Mouse (Mus musculus): ENCODE data around the gene Meltf. TPM values are rescaled to one million over a fixed set of nuclear protein-coding genes. Genes with fewer than 3 reads are reported as not detected.
"Not testable (repeated sequence)": the region's sequence is repeated elsewhere in the genome, so short reads cannot be mapped to it uniquely, and the experiment has no call there.

Meltf gene
- polyA plus RNA-seq, 1 experiment from 2014 or later, result 0.40 TPM

DNA sequence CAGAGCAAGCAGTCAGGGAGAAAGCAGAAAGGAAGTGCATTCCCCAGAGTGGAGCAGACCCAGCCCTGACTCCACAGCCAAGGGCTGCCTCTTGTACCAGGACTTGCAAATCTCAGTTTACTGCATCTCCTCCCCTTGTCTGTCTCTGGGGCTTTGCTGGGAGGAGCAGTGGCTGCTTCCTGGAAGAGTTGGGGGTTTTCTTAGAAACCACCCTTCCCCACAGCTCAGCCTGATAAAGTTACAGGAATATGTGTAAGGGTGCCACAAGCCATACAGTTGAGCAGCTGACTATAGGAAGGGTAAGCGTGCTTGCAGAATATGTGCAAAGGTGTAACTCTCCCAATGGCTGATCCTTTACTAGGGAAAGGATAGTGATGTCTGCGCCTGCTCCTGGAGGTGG is 62.0 kb downstream of the Meltf start:
- Histone ChIP-seq H3K4me2 (no peak overlapping the region), H3K27me3 (peaks cover 13% of the 10 kb centered on the region), H3K36me3 (0 out of 2 replicates have a peak, but pooled peaks cover 8% of the 10 kb centered on the region), H3K4me3 (replicated peaks) (no peak overlapping the region), H3K9ac (no peak overlapping the region), H3K27ac (no peak overlapping the region), H3K4me1 (peaks cover 12% of the 10 kb centered on the region), H3K9me3 (replicated peaks) (no peaks in the 10 kb centered on the region)
- WGBS, result 62% methylated on average over 2 of the region's 2 CpGs
- ATAC-seq (replicated peaks; ENCODE audit: low FRiP score), result no peak

DNA sequence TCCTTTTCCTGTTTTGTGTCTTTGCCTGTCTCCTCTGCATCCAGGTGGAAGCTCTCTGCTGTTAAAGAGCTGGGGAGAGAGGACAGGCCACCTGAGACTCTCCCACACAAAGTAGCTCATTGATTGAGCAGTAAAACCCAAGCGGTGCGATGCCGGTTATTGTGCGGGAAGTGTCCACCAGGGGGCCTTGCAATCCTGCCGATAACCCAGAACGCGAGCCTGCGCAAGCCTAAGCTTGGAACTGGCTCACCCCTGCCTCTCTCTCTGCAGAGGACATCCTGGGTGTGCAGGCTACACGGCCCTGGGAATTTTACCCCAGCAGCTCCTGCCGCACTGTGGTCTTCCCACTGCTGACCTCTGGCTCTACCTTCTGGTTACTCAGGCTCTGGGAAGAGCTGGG is 65.4 kb downstream of the Meltf start:
- 0 out of 2 replicates have a peak, but pooled peaks have one; percentile 42 for ATAC-seq (replicated peaks; ENCODE audit: low FRiP score)
- no peak overlapping the region for H3K27ac ChIP-seq
- H3K9ac ChIP-seq, result no peak overlapping the region
- no peaks in the 10 kb centered on the region for H3K9me3 ChIP-seq (replicated peaks)
- H3K27me3 ChIP-seq, result no peaks in the 10 kb centered on the region
- H3K36me3 ChIP-seq, result 0 out of 2 replicates have a peak, but pooled peaks cover 8% of the 10 kb centered on the region
- H3K4me3 ChIP-seq (replicated peaks), result no peak overlapping the region
- no peak overlapping the region for H3K4me2 ChIP-seq
- 3% methylated on average over 10 of the region's 10 CpGs for WGBS
- peaks cover 25% of the 10 kb centered on the region for H3K4me1 ChIP-seq

DNA sequence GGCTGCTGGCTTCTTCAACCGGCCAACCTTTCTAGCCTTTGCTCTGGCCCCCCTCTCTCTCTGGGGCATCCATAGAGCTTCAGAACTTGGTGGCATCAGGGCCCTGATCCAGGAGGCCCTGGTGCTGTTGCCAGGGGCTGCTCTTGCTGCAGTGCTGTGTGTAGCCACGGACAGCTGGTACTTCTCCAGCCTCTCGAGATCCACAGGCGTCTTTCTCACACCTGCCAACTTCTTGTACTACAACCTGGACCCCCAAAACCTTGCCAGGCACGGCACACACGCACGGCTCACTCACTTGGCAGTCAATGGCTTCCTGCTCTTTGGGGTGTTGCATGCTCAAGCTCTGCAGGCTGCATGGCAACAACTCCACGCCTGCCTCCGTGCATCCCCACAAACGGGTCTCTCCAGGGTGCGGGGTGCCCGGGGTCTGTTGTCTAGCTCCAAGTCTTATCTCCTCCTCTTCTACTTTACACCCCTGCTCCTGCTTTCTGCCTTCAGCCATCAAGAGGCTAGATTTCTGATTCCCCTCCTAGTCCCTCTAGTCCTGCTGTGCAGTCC is 66.2 kb downstream of the Meltf start:
- Histone ChIP-seq H3K9me3 (replicated peaks) (no peaks in the 10 kb centered on the region), H3K4me3 (replicated peaks) (no peak overlapping the region), H3K36me3 (0 out of 2 replicates have a peak, but pooled peaks cover 8% of the 10 kb centered on the region), H3K27me3 (no peaks in the 10 kb centered on the region), H3K4me2 (no peak overlapping the region), H3K4me1 (peaks cover 32% of the 10 kb centered on the region), H3K27ac (no peak overlapping the region), H3K9ac (no peak overlapping the region)
- 90% methylated on average over 12 of the region's 12 CpGs for WGBS
- ATAC-seq (replicated peaks; ENCODE audit: low FRiP score), result no peak

DNA sequence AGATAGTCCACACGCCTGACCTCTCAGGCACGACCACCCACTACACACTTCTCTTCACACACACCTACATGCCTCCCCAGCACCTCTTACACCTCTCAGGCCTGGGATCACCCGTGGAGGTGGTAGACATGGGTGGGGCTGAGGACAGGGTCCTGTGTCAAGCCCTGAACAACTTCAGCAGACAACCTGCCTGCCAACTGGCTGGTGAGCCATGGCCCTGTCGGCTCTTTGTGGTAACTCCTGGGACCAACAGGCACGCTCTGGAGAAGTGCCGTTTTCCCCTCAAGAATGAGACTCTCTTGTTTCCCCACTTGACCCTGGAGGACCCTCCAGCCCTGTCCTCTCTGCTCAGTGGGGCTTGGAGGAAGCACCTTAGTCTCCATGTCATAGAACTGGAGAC is 66.8 kb downstream of the Meltf start:
- Histone ChIP-seq H3K9me3 (replicated peaks) (no peaks in the 10 kb centered on the region), H3K27ac (no peak overlapping the region), H3K4me3 (replicated peaks) (no peak overlapping the region), H3K4me1 (peaks cover 32% of the 10 kb centered on the region), H3K27me3 (no peaks in the 10 kb centered on the region), H3K36me3 (0 out of 2 replicates have a peak, but pooled peaks cover 8% of the 10 kb centered on the region), H3K9ac (no peak overlapping the region), H3K4me2 (no peak overlapping the region)
- ATAC-seq (replicated peaks; ENCODE audit: low FRiP score), result no peak
- 88% methylated on average over 6 of the region's 6 CpGs for WGBS

DNA sequence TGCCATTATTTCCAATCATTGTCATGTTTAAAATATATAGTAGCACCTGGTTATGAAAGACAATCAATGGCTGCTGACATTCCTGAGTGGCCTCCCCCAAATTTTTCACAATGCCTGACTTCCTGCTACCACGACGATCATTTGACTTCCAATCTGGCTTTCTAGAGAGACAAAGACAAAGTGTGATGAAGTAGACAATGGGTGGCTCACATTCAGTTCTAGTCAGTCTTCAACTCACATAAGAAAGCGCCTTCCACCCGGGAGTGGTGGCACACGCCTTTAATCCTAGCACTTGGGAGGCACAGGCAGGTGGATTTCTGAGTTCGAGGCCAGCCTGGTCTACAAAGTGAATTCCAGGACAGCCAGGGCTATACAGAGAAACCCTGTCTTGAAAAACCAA is 67.4 kb downstream of the Meltf start:
- not testable (repeated sequence) for ATAC-seq (replicated peaks; ENCODE audit: low FRiP score); H3K9me3 ChIP-seq (replicated peaks); H3K27me3 ChIP-seq; H3K9ac ChIP-seq; H3K4me3 ChIP-seq (replicated peaks); H3K27ac ChIP-seq; H3K4me2 ChIP-seq
- 89% methylated on average over 6 of the region's 6 CpGs for WGBS
- Histone ChIP-seq H3K4me1 (peaks cover 32% of the 10 kb centered on the region), H3K36me3 (peaks cover 13% of the 10 kb centered on the region)

- ATAC-seq (replicated peaks; ENCODE audit: low FRiP score), result no peak
- WGBS, result 29% methylated on average over 8 of the region's 8 CpGs
- no peaks in the 10 kb centered on the region for H3K9me3 ChIP-seq (replicated peaks)
Measured at GRCm38 (mm10) chr16:31947333-31947732, 68.7 kb downstream of the Meltf start.

DNA sequence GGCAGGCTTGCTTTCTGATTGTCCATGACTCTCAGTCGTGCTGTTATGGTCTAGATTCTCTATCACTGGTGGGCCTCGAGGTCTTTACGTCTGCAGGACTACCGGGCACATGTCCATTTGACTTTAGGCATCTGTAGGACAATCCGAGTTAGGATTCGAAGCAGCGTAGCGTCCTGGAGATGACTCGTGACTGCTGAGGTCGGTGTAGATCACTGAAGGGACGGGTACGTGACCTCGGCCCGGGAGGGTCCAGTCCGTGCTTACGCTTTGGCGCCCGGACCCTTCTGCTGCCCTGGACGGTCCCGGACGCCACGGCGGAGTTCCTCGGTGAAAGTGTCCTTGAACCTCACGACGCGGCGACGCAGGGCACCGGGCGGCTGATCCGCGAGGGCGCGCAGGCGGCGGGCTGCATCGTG is 69.3 kb downstream of the Meltf start:
- H3K27me3 ChIP-seq, result no peaks in the 10 kb centered on the region
- peak overlapping the region; percentile 93 for H3K27ac ChIP-seq
- peak; percentile 64; the same call in 1 of the 2 replicates for ATAC-seq (replicated peaks; ENCODE audit: low FRiP score)
- H3K4me1 ChIP-seq, result peaks cover 32% of the 10 kb centered on the region
- H3K36me3 ChIP-seq, result peaks cover 28% of the 10 kb centered on the region
- peak overlapping the region; percentile 96 for H3K4me3 ChIP-seq (replicated peaks)
- H3K4me2 ChIP-seq, result peak overlapping the region; percentile 75
- no peaks in the 10 kb centered on the region for H3K9me3 ChIP-seq (replicated peaks)
- WGBS, result under 1% methylated on average over 38 of the region's 38 CpGs
- H3K9ac ChIP-seq, result peak overlapping the region; percentile 93

More at GRCm38 (mm10) chr16:31947333-31947732, 68.7 kb downstream of the Meltf start:
- Histone ChIP-seq H3K4me3 (replicated peaks) (peak overlapping the region; percentile 96), H3K9ac (peak overlapping the region; percentile 93), H3K27me3 (no peaks in the 10 kb centered on the region), H3K27ac (0 out of 2 replicates have a peak overlapping the region, but pooled peaks have one; percentile 93), H3K36me3 (peaks cover 24% of the 10 kb centered on the region), H3K4me2 (peak overlapping the region; percentile 75), H3K4me1 (peaks cover 32% of the 10 kb centered on the region)

- Histone ChIP-seq H3K9ac (peak within 1 kb of the TSS; percentile 93), H3K4me1 (peaks cover 32% of the 10 kb centered on the region), H3K4me2 (peak within 1 kb of the TSS; percentile 75), H3K27ac (peak within 1 kb of the TSS; percentile 93), H3K36me3 (peaks cover 28% of the 10 kb centered on the region), H3K4me3 (replicated peaks) (peak within 1 kb of the TSS; percentile 96), H3K9me3 (replicated peaks) (no peaks in the 10 kb centered on the region), H3K27me3 (no peaks in the 10 kb centered on the region)
- under 1% methylated on average over 55 of the region's 55 CpGs for WGBS
- ATAC-seq (replicated peaks; ENCODE audit: low FRiP score), result peak; percentile 93
Measured at GRCm38 (mm10) chr16:31948345-31948774, 69.8 kb downstream of the Meltf start, which contains the start of the genes 0610012G03Rik and Ncbp2. Gene 0610012G03Rik, minus strand, starts transcription at chr16:31948494. Gene Ncbp2, plus strand, starts transcription at chr16:31948513.

Other genes with a start within 250 kb of the Meltf start
- 28.5 and 31.3 TPM in 2 replicates for gene Dlg1, start 215.4 kb upstream of the Meltf start, polyA plus RNA-seq (2015; fragmentation: Nextera tagmentation; extraction: Ambion mirVana)
- 0.62 and 0.86 TPM in 2 replicates for gene Pigz, start 55.0 kb downstream of the Meltf start, polyA plus RNA-seq (2015; fragmentation: Nextera tagmentation; extraction: Ambion mirVana)
- 89.6 and 93.8 TPM in 2 replicates for gene 0610012G03Rik, start 69.7 kb downstream of the Meltf start, polyA plus RNA-seq (2015; fragmentation: Nextera tagmentation; extraction: Ambion mirVana)
- 110 and 121 TPM in 2 replicates for gene Ncbp2, start 69.7 kb downstream of the Meltf start, polyA plus RNA-seq (2015; fragmentation: Nextera tagmentation; extraction: Ambion mirVana)
- 16.1 TPM in 2 replicates for gene Senp5, start 124.5 kb downstream of the Meltf start, polyA plus RNA-seq (2015; fragmentation: Nextera tagmentation; extraction: Ambion mirVana)
- 37.5 and 39.0 TPM in 2 replicates for gene Pak2, start 200.5 kb downstream of the Meltf start, polyA plus RNA-seq (2015; fragmentation: Nextera tagmentation; extraction: Ambion mirVana)
- 127 and 131 TPM in 2 replicates for gene Pigx, start 220.9 kb downstream of the Meltf start, polyA plus RNA-seq (2015; fragmentation: Nextera tagmentation; extraction: Ambion mirVana)
- gene Cep19, start 221.0 kb downstream of the Meltf start, polyA plus RNA-seq (2015; fragmentation: Nextera tagmentation; extraction: Ambion mirVana), result 38.3 and 39.8 TPM in 2 replicates

Measured in kidney, embryonic 15.5 days (tissue).